Mouse (Mus musculus): ENCODE results near the gene Slc25a44. TPM values are rescaled to one million over a fixed set of nuclear protein-coding genes. Genes with fewer than 3 reads are reported as not detected.
A peak's percentile ranks its signal among the peaks of the same experiment; 100 is the strongest.

Slc25a44 gene
- polyA plus RNA-seq, 1 experiment from 2014 or later, result 19.7 TPM

DNA sequence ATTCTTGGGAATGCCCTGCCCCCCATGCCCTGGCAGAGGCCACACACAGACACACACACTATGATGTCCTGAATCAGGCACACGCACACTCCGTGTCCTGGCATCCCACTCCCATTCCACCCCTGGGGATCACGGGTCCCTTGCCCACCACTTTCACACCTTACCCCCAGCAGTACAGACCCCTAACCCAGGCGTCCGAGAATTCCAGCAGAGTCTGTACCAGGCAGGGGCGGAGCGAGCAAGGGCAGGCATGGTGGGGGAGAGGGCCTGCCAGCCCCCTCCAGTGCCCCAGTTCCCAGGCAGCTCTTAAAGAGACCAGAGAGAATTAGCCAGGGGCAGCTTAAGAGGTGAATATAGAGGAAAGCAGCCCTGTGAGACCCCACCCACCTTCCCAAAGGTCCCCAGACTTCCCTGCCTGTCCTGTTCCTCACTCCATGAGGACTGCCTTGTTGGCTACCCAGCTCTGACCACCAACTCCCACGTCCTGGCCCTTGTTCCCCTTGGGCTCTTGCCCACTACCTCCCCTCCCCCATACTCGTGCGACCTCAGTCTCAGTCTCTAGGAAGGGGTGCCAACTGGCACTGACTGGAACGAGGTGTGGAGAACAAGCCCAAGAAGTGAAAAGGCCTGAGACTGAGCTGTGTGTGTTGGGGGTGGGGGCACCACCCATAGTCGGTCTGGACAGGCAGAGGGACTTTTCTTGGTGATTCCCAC, 36.2 kb upstream of the Slc25a44 start, which contains the start of gene Sema4a:
Gene Sema4a, minus strand, starts transcription at position 200 of the 714 bp plus-strand sequence.
- no peaks in the 10 kb centered on the region for H3K27me3 ChIP-seq (replicated peaks; ENCODE audit: control insufficient read depth, insufficient read depth, low read length)
- DNase-seq (ENCODE audit: low spot score) (no peak), ATAC-seq (replicated peaks; ENCODE audit: low FRiP score, low TSS enrichment, low read depth) (no peak)
- H3K27ac ChIP-seq (ENCODE audit: low read depth), result no peak within 1 kb of the TSS
- no peak within 1 kb of the TSS for H3K9ac ChIP-seq (ENCODE audit: low read length)
- H3K36me3 ChIP-seq (ENCODE audit: control insufficient read depth, insufficient read depth, low read length), result no peaks in the 10 kb centered on the region
- 46% methylated on average over 12 of the region's 12 CpGs for WGBS
- H3K9me3 ChIP-seq (ENCODE audit: control insufficient read depth, low read length), result no peaks in the 10 kb centered on the region
- H3K4me2 ChIP-seq (ENCODE audit: low read length), result no peak within 1 kb of the TSS
- H3K4me1 ChIP-seq (replicated peaks; ENCODE audit: control insufficient read depth, insufficient read depth, low read length), result peaks cover 9% of the 10 kb centered on the region
- H3K4me3 ChIP-seq (ENCODE audit: low read depth, low read length), result no peak within 1 kb of the TSS

DNA sequence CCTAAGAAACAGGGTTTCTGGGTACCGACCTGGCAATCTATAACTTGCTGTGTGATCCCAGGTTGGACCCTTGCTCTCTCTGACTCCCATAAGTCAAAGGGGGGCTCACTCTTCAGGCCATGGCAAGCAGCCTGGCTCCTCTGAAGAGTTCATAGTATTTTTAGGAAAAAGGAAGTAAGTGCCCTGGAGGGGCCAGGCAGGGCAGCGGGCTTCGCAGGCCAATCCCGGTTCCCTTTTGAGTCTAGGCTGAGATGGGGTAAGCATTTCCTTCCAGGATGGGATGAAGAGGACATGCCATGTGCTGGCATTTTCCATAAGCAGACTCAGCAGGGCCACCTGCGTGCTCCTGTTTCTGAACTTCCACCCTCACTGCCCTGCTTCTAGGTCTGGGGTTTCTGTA, 35.1 kb upstream of the Slc25a44 start:
- H3K27ac ChIP-seq (ENCODE audit: low read depth), result no peak overlapping the region
- H3K27me3 ChIP-seq (replicated peaks; ENCODE audit: control insufficient read depth, insufficient read depth, low read length), result no peaks in the 10 kb centered on the region
- DNase-seq (ENCODE audit: low spot score), result no peak
- H3K36me3 ChIP-seq (ENCODE audit: control insufficient read depth, insufficient read depth, low read length), result no peaks in the 10 kb centered on the region
- peaks cover 9% of the 10 kb centered on the region for H3K4me1 ChIP-seq (replicated peaks; ENCODE audit: control insufficient read depth, insufficient read depth, low read length)
- no peak overlapping the region for H3K4me3 ChIP-seq (ENCODE audit: low read depth, low read length)
- ATAC-seq (replicated peaks; ENCODE audit: low FRiP score, low TSS enrichment, low read depth), result no peak
- H3K9ac ChIP-seq (ENCODE audit: low read length), result no peak overlapping the region
- no peaks in the 10 kb centered on the region for H3K9me3 ChIP-seq (ENCODE audit: control insufficient read depth, low read length)
- H3K4me2 ChIP-seq (ENCODE audit: low read length), result no peak overlapping the region
- WGBS, result 73% methylated on average over 5 of the region's 5 CpGs

DNA sequence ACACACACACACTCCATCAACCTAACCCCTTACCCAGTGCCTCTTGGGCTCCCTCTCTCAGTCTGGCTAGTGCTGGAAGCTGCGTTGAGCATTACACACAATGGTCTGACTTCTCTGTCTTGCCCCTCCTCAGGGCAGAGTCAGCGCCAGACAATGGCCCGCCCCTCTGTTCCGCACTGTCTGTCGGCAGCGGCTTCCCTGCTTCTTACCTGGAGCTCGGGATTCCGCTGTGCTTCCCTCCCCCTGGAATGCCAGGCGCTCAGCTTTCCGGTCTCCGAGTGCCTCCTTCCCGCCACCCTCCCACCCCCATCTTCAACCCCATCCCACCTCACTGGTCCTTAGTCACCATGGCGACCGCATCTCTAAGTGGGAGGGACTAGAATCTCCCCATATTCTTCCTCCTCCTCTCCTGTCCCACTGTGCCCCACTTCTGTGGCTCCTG, 33.9 kb upstream of the Slc25a44 start:
- Histone ChIP-seq H3K36me3 (ENCODE audit: control insufficient read depth, insufficient read depth, low read length) (no peaks in the 10 kb centered on the region), H3K9ac (ENCODE audit: low read length) (0 out of 2 replicates have a peak overlapping the region, but pooled peaks have one; percentile 7), H3K9me3 (ENCODE audit: control insufficient read depth, low read length) (no peaks in the 10 kb centered on the region), H3K4me3 (ENCODE audit: low read depth, low read length) (no peak overlapping the region; the same call in 1 of the 2 replicates), H3K4me2 (ENCODE audit: low read length) (peak overlapping the region; percentile 23; the same call in 1 of the 2 replicates), H3K4me1 (replicated peaks; ENCODE audit: control insufficient read depth, insufficient read depth, low read length) (peaks cover 9% of the 10 kb centered on the region), H3K27ac (ENCODE audit: low read depth) (no peak overlapping the region), H3K27me3 (replicated peaks; ENCODE audit: control insufficient read depth, insufficient read depth, low read length) (no peaks in the 10 kb centered on the region)
- ATAC-seq (replicated peaks; ENCODE audit: low FRiP score, low TSS enrichment, low read depth), result no peak
- DNase-seq (ENCODE audit: low spot score), result no peak
- WGBS, result 5% methylated on average over 14 of the region's 14 CpGs

DNA sequence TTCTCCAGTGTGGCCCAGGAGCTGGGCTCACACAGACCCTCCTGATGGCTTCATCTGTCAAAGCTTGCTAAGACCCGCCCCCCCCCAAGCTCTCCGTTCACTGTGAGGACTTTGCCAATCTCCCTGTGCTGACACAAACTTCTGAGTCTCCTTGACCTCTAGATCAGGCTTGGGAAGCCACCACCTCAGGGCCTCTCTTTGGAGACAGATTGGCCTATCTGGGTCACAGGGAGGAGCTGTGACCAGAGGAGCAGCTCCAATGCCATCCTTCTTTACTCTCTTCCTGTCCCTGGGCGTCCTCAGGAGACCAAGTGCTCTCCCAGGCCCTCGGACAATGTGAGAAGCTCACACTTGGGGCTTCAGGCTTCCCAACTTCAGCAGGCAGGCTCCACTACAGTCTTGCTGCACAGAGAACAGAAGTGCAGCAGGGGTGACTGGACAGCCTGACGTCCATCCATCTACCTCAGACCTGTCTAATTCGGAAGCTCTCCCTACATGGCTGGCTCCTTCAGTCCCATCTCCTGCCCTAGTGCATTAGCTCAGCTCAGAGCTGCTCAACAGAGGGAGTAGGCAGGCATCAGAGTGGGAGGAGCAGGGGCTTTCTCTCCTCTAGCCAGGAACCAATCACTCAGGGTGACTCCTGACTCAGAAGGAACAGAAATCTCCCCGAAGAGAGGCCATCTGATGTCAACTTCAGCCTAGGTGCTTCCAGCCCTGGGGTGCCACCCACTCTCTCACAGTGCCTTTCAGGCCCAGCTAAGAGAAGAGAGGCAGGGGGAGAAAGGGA, 32.0 kb upstream of the Slc25a44 start:
- H3K4me3 ChIP-seq (ENCODE audit: low read depth, low read length), result no peak overlapping the region
- no peak overlapping the region for H3K27ac ChIP-seq (ENCODE audit: low read depth)
- no peak overlapping the region for H3K4me2 ChIP-seq (ENCODE audit: low read length)
- peaks cover 9% of the 10 kb centered on the region for H3K4me1 ChIP-seq (replicated peaks; ENCODE audit: control insufficient read depth, insufficient read depth, low read length)
- no peaks in the 10 kb centered on the region for H3K9me3 ChIP-seq (ENCODE audit: control insufficient read depth, low read length)
- H3K27me3 ChIP-seq (replicated peaks; ENCODE audit: control insufficient read depth, insufficient read depth, low read length), result no peaks in the 10 kb centered on the region
- DNase-seq (ENCODE audit: low spot score), result no peak
- 57% methylated on average over 7 of the region's 7 CpGs for WGBS
- no peak; the same call in 1 of the 2 replicates for ATAC-seq (replicated peaks; ENCODE audit: low FRiP score, low TSS enrichment, low read depth)
- no peaks in the 10 kb centered on the region for H3K36me3 ChIP-seq (ENCODE audit: control insufficient read depth, insufficient read depth, low read length)
- no peak overlapping the region for H3K9ac ChIP-seq (ENCODE audit: low read length)

DNA sequence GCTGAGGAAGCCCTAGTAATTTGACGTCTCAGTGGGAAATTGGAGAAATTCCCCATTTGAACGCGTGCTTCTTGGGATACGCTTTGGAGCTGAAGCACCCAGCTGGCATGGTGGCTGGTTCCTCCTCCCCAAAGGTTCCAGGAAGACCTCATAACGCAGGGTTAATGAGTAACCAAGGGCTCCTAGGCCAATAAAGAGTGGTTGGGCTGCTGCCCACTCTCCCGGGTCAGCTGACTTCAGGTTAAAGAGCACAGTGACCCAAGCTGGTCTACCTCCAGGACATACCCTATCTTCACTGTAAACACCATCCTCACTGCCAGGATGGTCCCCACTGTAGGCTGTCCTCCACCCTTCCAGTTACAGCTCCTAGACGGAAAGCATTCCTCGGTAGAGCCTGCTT, 31.4 kb upstream of the Slc25a44 start:
- peak overlapping the region; percentile 11 for H3K4me2 ChIP-seq (ENCODE audit: low read length)

DNA sequence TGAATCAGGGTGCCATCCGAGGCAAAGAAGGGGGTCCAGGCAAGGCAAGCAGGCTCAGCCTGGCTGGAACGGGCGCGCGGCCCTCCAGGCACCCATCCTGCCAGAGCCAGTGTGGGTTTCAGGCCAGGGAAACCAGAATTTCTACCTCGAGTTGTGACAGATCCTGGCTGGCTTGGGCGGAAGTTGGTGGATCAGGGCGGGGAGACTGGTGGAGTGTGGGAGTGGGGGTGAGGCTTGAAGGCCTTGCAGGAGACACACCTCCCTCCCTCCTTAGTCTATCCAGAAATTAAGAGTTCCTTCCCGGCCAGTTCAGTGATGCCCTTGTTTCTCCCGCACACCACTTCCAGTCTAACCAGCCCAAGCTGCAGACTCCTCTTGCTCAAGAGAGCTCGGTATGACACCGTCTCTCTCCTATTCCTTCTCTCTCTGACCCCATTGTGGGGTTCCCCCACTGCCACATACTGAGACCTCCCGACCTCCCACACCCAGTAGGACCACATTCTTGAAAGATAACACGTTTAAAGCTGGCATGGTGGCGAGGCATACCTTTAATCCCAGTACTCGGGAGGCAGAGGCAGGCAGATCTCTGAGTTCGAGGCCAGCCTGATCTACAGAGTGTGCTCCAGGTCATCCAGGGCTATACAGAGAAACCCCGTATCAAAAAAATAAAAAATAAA, 30.8 kb upstream of the Slc25a44 start:
- Histone ChIP-seq H3K36me3 (ENCODE audit: control insufficient read depth, insufficient read depth, low read length) (no peaks in the 10 kb centered on the region), H3K27ac (ENCODE audit: low read depth) (peak overlapping the region; percentile 5; the same call in 1 of the 2 replicates), H3K4me3 (ENCODE audit: low read depth, low read length) (no peak overlapping the region), H3K9ac (ENCODE audit: low read length) (no peak overlapping the region), H3K27me3 (replicated peaks; ENCODE audit: control insufficient read depth, insufficient read depth, low read length) (no peaks in the 10 kb centered on the region), H3K4me1 (replicated peaks; ENCODE audit: control insufficient read depth, insufficient read depth, low read length) (peaks cover 9% of the 10 kb centered on the region), H3K9me3 (ENCODE audit: control insufficient read depth, low read length) (no peaks in the 10 kb centered on the region), H3K4me2 (ENCODE audit: low read length) (peak overlapping the region; percentile 11)
- ATAC-seq (replicated peaks; ENCODE audit: low FRiP score, low TSS enrichment, low read depth), result peak; percentile 13; the same call in 1 of the 2 replicates
- DNase-seq (ENCODE audit: low spot score), result no peak
- 68% methylated on average over 18 of the region's 18 CpGs for WGBS

More for the DNA sequence above, 31.4 kb upstream of the Slc25a44 start:
- H3K27me3 ChIP-seq (replicated peaks; ENCODE audit: control insufficient read depth, insufficient read depth, low read length), result no peaks in the 10 kb centered on the region
- no peak overlapping the region for H3K9ac ChIP-seq (ENCODE audit: low read length)
- DNase-seq (ENCODE audit: low spot score) (no peak), ATAC-seq (replicated peaks; ENCODE audit: low FRiP score, low TSS enrichment, low read depth) (no peak)
- 69% methylated on average over 8 of the region's 8 CpGs for WGBS
- no peak overlapping the region for H3K27ac ChIP-seq (ENCODE audit: low read depth)
- H3K4me3 ChIP-seq (ENCODE audit: low read depth, low read length), result no peak overlapping the region
- no peaks in the 10 kb centered on the region for H3K9me3 ChIP-seq (ENCODE audit: control insufficient read depth, low read length)
- H3K4me1 ChIP-seq (replicated peaks; ENCODE audit: control insufficient read depth, insufficient read depth, low read length), result peaks cover 9% of the 10 kb centered on the region
- no peaks in the 10 kb centered on the region for H3K36me3 ChIP-seq (ENCODE audit: control insufficient read depth, insufficient read depth, low read length)

DNA sequence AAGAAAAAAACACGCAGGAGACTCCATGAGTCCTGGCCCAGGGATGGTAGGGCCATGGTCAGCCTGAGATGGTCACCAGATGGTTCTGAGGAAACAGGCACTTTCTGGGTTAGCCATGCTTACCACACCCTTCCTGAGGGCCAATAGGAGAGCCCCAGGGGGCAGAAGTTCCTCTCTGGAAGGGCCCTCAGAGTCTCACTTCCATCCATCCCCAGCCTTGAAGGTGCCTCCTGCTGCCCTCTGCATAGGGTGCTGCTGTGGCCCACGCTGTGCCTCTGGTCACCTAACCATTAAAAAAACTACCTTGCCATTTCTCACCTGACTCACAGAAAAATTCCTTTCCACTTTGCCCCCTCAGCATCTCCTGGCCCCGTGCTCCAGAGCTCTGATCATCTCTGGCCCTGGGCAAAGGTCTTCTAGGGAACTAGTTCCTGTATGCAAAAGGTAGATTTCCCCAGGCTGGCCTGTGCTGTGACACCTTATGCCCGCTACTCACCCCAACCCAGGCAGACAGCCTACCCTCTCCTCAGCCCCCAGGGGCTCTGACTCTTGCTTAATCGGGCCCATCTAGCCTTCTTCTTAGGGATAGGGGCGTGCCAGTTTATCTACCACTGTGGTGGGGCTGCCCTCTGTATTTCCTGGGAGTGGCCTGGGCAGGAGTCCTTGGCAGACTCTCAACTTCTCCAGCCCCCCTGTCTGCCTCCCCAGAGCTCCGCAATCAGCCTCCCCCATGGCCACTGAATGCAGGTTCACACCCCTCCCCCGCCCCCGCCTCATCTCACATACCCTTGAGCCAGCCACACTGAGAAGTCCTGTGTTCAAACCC, 30.0 kb upstream of the Slc25a44 start:
- peak overlapping the region; percentile 5; the same call in 1 of the 2 replicates for H3K27ac ChIP-seq (ENCODE audit: low read depth)
- no peaks in the 10 kb centered on the region for H3K9me3 ChIP-seq (ENCODE audit: control insufficient read depth, low read length)
- DNase-seq (ENCODE audit: low spot score) (no peak), ATAC-seq (replicated peaks; ENCODE audit: low FRiP score, low TSS enrichment, low read depth) (peak; percentile 13; the same call in 1 of the 2 replicates)
- H3K9ac ChIP-seq (ENCODE audit: low read length), result no peak overlapping the region
- no peaks in the 10 kb centered on the region for H3K36me3 ChIP-seq (ENCODE audit: control insufficient read depth, insufficient read depth, low read length)
- no peaks in the 10 kb centered on the region for H3K27me3 ChIP-seq (replicated peaks; ENCODE audit: control insufficient read depth, insufficient read depth, low read length)
- H3K4me3 ChIP-seq (ENCODE audit: low read depth, low read length), result no peak overlapping the region
- WGBS, result 42% methylated on average over 9 of the region's 9 CpGs
- peaks cover 9% of the 10 kb centered on the region for H3K4me1 ChIP-seq (replicated peaks; ENCODE audit: control insufficient read depth, insufficient read depth, low read length)
- peak overlapping the region; percentile 11; the same call in 1 of the 2 replicates for H3K4me2 ChIP-seq (ENCODE audit: low read length)

DNA sequence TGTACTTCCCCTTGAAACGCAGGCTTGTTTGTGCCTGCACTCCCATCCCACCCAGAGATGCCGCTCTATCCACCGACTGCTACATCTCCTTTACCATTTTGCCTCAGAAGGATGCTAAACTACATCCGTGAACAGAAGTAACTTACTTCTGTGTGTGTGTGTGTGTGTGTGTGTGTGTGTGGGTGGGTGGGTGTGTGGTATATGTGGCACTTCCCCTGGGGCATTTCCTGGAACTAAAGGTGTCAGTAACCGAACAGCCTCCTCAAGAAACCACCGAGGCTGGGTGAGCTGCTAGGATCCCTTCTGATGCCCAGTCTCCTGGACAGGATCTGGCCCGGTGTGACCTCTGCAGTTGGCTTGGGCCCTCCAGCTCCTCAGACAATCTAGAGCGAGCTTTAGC, 29.0 kb upstream of the Slc25a44 start:
- Histone ChIP-seq H3K27me3 (replicated peaks; ENCODE audit: control insufficient read depth, insufficient read depth, low read length) (no peaks in the 10 kb centered on the region), H3K9me3 (ENCODE audit: control insufficient read depth, low read length) (no peaks in the 10 kb centered on the region), H3K4me3 (ENCODE audit: low read depth, low read length) (no peak overlapping the region), H3K9ac (ENCODE audit: low read length) (no peak overlapping the region), H3K4me2 (ENCODE audit: low read length) (no peak overlapping the region), H3K4me1 (replicated peaks; ENCODE audit: control insufficient read depth, insufficient read depth, low read length) (peaks cover 18% of the 10 kb centered on the region), H3K36me3 (ENCODE audit: control insufficient read depth, insufficient read depth, low read length) (no peaks in the 10 kb centered on the region), H3K27ac (ENCODE audit: low read depth) (no peak overlapping the region)
- DNase-seq (ENCODE audit: low spot score) (no peak), ATAC-seq (replicated peaks; ENCODE audit: low FRiP score, low TSS enrichment, low read depth) (no peak)
- WGBS, result 75% methylated on average over 8 of the region's 8 CpGs

Data from intestine, embryonic 14.5 days (tissue).